Mouse (Mus musculus) kidney, adult 2 months (tissue): ENCODE results near the gene Ltb.

Experiments
- CTCF ChIP-seq: fragments of 200-500 bp; conservative IDR thresholded peaks from 2 replicates; pipeline ENCODE4 v1.5.1; 2011; ENCODE audit warnings: low read depth, mild to moderate bottlenecking, control low read depth, low read length, moderate library complexity, mixed read lengths; ENCODE audit not compliant: insufficient read depth, insufficient read length
- POLR2A ChIP-seq: fragments of 200-500 bp; IDR thresholded peaks from one replicate; pipeline ENCODE4 v1.6.1; 2011; ENCODE audit warnings: low read depth, low read length, control low read depth

GRCm38 (mm10) chr17:35158850-35159593 is 35.2 kb upstream of the Ltb start:
- no peak for TF ChIP-seq CTCF
- TF ChIP-seq POLR2A: no peak
